Mouse (Mus musculus) limb, embryonic 14.5 days (tissue): Measurements from ENCODE around the gene Padi2. TPM values are rescaled to one million over a fixed set of nuclear protein-coding genes. Genes with fewer than 3 reads are reported as not detected.

ENCODE experiments used
- ATAC-seq: fragments of 200-750 bp; cut with Nextera tagmentation; 2 replicates; pipeline ENCODE4 v1.8.0; 2017; ENCODE audit warnings: low read depth, moderate number of reproducible peaks, moderate TSS enrichment; ENCODE audit not compliant: low FRiP score
- DNase-seq: peaks from one replicate; pipeline ENCODE4 v3.0.0-alpha.2; 2015; ENCODE audit warnings: low spot score
- H3K27ac ChIP-seq: fragments of 300-500 bp; sonication (generic); replicated peaks from 2 replicates; pipeline ENCODE4 v1.5.1; 2014; ENCODE audit warnings: low read depth, mild to moderate bottlenecking, low read length, moderate library complexity, mixed read lengths
- H3K27me3 ChIP-seq: fragments of 300-500 bp; sonication (generic); 2 replicates; pipeline ENCODE4 v1.6.1; 2014; ENCODE audit warnings: low read length, mixed read lengths; ENCODE audit not compliant: control insufficient read depth, insufficient read depth
- H3K36me3 ChIP-seq: fragments of 300-500 bp; sonication (generic); 2 replicates; pipeline ENCODE4 v1.6.1; 2014; ENCODE audit warnings: mild to moderate bottlenecking, low read length, moderate library complexity, mixed read lengths; ENCODE audit not compliant: control insufficient read depth, insufficient read depth
- H3K4me1 ChIP-seq: fragments of 300-500 bp; sonication (generic); 2 replicates; pipeline ENCODE4 v1.6.1; 2014; ENCODE audit warnings: antibody characterized with exemption, low read length, mixed read lengths; ENCODE audit not compliant: control insufficient read depth, insufficient read depth
- H3K4me2 ChIP-seq: fragments of 300-500 bp; sonication (generic); replicated peaks from 2 replicates; pipeline ENCODE4 v1.6.1; 2014; ENCODE audit warnings: low read depth, mild to moderate bottlenecking, low read length, moderate library complexity; ENCODE audit not compliant: severe bottlenecking
- H3K4me3 ChIP-seq: fragments of 300-500 bp; sonication (generic); replicated peaks from 2 replicates; pipeline ENCODE4 v1.5.1; 2014; ENCODE audit warnings: low read length
- H3K9ac ChIP-seq: fragments of 300-500 bp; sonication (generic); 2 replicates; pipeline ENCODE4 v1.6.1; 2014; ENCODE audit warnings: mild to moderate bottlenecking, low read depth, low read length, moderate library complexity; ENCODE audit not compliant: severe bottlenecking
- H3K9me3 ChIP-seq: fragments of 300-500 bp; sonication (generic); 2 replicates; pipeline ENCODE4 v1.6.1; 2016; ENCODE audit warnings: low read length; ENCODE audit not compliant: control insufficient read depth
- POLR2A ChIP-seq: fragments of 200-500 bp; IDR thresholded peaks from 2 replicates; pipeline ENCODE4 v1.8.0; 2012; ENCODE audit warnings: inconsistent platforms, mild to moderate bottlenecking, moderate library complexity, borderline replicate concordance; ENCODE audit not compliant: insufficient read depth, insufficient read length; ENCODE audit errors: extremely low read depth
- WGBS: fragments of 180-500 bp; shearing (Covaris S2); extraction: QIAGEN DNeasy Blood & Tissue Kit; methylation state at CpG from one replicate; pipeline ENCODE4 v1.1.7; 2014; 5-methylcytosine and 5-hydroxymethylcytosine counted together
- polyA plus RNA-seq, 2 experiments: library from polyadenylated mRNA; depleted of rRNA in 1 of 2; stranded (reverse) in 1 of 2; unstranded in 1 of 2; fragments of >200 nt; fragmentation: Nextera tagmentation in 1 of 2; extraction: Ambion mirVana in 1 of 2; gene quantifications; 2 replicates each; pipeline versions ENCODE4 v1.2.1 to v1.2.3; 2012 to 2014

Padi2 gene
- polyA plus RNA-seq, 2 experiments = 1.3 to 1.9 TPM

DNA sequence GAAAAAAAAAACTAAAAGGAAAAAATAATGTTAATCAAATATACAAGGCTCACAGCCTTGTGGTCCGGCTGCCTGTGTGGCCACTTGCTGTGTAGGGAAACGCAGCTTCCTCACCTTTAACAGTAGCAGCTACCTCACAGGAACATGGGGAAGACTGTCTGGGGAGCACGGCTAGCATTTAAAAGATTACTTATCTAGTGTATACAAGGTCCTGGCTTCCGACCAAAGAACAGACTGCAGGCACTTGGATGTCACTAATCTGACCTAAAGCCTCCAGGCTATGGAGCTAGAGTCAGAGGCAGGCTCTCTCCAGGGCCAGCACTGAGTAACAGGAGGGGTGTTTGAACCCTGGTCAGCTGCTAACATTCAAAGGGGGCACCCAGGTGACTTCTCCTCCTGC, 39.9 kb downstream of the Padi2 start:
- H3K4me1 ChIP-seq = no peaks in the 10 kb centered on the region
- H3K27me3 ChIP-seq = no peaks in the 10 kb centered on the region
- ATAC-seq (no peak), DNase-seq (no peak)
- no peaks in the 10 kb centered on the region for H3K36me3 ChIP-seq
- WGBS = 75% methylated on average over 4 of the region's 4 CpGs
- no peak overlapping the region for H3K4me3 ChIP-seq
- H3K4me2 ChIP-seq = no peak overlapping the region
- H3K27ac ChIP-seq = no peak overlapping the region
- no peak for TF ChIP-seq POLR2A
- no peak overlapping the region for H3K9ac ChIP-seq
- H3K9me3 ChIP-seq = no peaks in the 10 kb centered on the region

DNA sequence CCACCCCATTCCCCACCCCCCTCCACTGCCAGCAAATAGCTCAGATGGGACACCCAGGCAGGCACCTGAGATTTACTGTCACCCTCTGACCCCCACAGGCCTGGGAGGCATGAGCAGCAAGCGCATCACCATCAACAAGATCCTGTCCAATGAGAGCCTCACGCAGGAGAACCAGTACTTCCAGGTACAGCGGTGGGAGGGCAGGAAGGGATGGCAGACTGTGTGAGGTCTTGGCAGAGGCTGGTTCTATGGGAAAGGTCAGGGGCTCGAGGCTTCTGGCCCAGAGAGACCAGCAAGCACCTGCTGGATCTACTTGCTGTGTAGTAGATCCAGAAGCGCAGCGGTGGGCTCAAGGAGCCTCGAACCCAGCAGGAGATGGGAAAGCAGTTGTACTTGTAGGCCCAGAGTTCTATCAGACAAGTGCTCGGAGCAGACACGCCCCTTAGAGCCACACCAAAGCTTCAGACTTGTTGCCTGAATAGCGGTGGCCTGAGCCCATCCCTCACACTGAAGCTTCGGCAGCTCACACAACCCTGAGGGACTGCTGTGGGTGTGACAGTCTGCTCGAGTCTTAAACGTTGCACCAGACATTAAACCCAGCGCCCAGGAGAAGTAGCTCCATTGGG, 40.5 kb downstream of the Padi2 start:
- H3K4me2 ChIP-seq = no peak overlapping the region
- H3K4me3 ChIP-seq = no peak overlapping the region
- H3K36me3 ChIP-seq = no peaks in the 10 kb centered on the region
- ATAC-seq (no peak), DNase-seq (no peak)
- H3K4me1 ChIP-seq = no peaks in the 10 kb centered on the region
- TF ChIP-seq POLR2A = no peak
- H3K27ac ChIP-seq = no peak overlapping the region
- H3K9ac ChIP-seq = no peak overlapping the region
- no peaks in the 10 kb centered on the region for H3K9me3 ChIP-seq
- 68% methylated on average over 14 of the region's 14 CpGs for WGBS
- H3K27me3 ChIP-seq = no peaks in the 10 kb centered on the region

DNA sequence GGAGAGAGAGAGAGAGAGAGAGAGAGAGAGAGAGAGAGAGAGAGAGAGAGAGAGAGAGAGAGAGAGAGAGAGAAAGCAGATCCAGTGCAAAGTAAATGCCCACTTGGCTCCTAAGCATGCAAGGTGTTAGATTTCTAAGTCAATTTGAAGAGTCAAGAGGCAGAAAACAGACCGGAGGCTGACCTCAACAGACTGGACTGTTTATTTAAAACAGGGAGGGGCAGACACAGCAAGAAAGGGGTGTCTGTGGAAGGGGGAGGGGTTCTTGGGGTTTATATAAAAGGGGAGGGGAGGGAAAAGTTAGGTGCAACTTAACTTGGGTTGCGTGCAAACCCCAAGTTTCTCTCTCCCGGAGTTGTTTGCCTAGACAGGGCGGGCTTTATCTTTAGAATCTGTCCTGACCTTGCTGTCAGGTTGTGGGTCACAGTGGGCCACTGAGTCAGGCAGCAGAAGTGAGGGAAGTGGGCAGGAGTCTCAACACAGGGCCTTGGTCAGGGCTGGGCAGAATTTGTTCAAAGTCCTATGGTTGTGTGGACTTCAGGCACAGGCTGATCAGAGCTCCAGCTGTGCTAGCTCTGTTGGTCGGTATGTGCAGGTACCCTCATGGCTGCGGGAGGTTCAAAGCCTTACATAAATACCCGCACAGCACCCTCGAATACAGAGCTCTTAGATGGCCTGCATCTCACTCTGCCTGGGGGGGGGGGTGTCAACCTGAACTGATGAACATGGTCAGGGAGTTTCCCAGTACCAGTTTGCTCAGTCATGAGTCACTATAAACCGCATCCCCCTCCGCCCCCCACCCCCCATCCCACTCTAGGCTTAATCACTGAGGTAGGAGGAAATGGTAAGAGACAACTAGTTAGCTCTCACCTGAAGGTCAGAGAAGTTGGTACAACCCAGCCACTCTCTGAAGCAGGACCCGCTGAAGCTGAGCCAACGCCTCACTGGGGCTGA, 41.6 kb downstream of the Padi2 start:
- no peak overlapping the region for H3K27ac ChIP-seq
- no peak overlapping the region for H3K4me3 ChIP-seq
- no peak overlapping the region for H3K4me2 ChIP-seq
- 79% methylated on average over 12 of the region's 12 CpGs for WGBS
- DNase-seq (no peak), ATAC-seq (no peak)
- no peaks in the 10 kb centered on the region for H3K36me3 ChIP-seq
- no peak for TF ChIP-seq POLR2A
- no peaks in the 10 kb centered on the region for H3K27me3 ChIP-seq
- H3K9me3 ChIP-seq = no peaks in the 10 kb centered on the region
- no peaks in the 10 kb centered on the region for H3K4me1 ChIP-seq
- H3K9ac ChIP-seq = no peak overlapping the region

GRCm38 (mm10) chr4:140948481-140948880, 42.3 kb downstream of the Padi2 start:
- WGBS = 75% methylated on average over 6 of the region's 6 CpGs
- no peak overlapping the region for H3K9ac ChIP-seq
- H3K27ac ChIP-seq = no peak overlapping the region
- no peak overlapping the region for H3K4me2 ChIP-seq
- DNase-seq (no peak), ATAC-seq (no peak)
- no peak overlapping the region for H3K4me3 ChIP-seq
- no peak for TF ChIP-seq POLR2A
- H3K27me3 ChIP-seq = no peaks in the 10 kb centered on the region
- no peaks in the 10 kb centered on the region for H3K9me3 ChIP-seq
- H3K36me3 ChIP-seq = no peaks in the 10 kb centered on the region
- H3K4me1 ChIP-seq = no peaks in the 10 kb centered on the region

DNA sequence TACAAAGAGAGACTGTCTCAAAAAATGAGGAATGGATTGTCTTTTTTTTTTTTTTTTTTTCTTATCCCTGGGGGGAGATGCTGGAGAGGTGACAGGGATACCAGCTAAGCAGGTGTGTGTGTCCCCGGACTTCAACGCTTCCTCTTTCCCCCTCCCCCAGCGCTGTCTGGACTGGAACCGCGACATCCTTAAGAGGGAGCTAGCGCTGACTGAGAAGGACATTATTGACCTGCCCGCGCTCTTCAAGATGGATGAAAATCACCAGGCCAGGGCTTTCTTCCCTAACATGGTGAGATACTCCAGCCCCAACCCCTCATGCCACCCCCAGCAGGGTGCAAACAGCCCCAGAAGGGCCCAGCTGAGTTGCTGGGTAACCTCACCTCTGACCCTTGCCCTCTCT, 42.9 kb downstream of the Padi2 start:
- WGBS = 72% methylated on average over 8 of the region's 8 CpGs
- no peak for TF ChIP-seq POLR2A
- DNase-seq = no peak

More for the DNA sequence above, 42.9 kb downstream of the Padi2 start:
- no peaks in the 10 kb centered on the region for H3K36me3 ChIP-seq
- H3K4me1 ChIP-seq = no peaks in the 10 kb centered on the region
- H3K9me3 ChIP-seq = no peaks in the 10 kb centered on the region
- H3K4me3 ChIP-seq = no peak overlapping the region
- H3K4me2 ChIP-seq = no peak overlapping the region
- H3K27me3 ChIP-seq = no peaks in the 10 kb centered on the region
- H3K9ac ChIP-seq = no peak overlapping the region
- no peak for ATAC-seq
- H3K27ac ChIP-seq = no peak overlapping the region
